In genomic region chr13:51023271-51023670, GRCm38 (mm10) we compare ENCODE assay signal across 13 mouse cellular contexts.
DNase-seq lines count a peak whose midpoint lies in the region; ATAC-seq and TF ChIP-seq lines count a peak whose summit lies in the region.
"Had no signal": no experiment of that assay in that cellular context is flagged by ENCODE, and none has a peak within 500 bp of the region (broad histone marks: within the 10 kb centered on the region; RNA-seq: fewer than 3 reads in every experiment).

No protein-coding gene starts in this region.

- H3K4me1 ChIP-seq in heart, embryonic 13.5 days: peaks cover 24% of the 10 kb centered on the region
- H3K4me1 ChIP-seq in midbrain, embryonic 10.5 days: peaks cover 6% of the 10 kb centered on the region
- H3K4me1 ChIP-seq in midbrain, postnatal 0 days (ENCODE audit: insufficient read depth, low read length): no peaks in the 10 kb centered on the region
- peaks cover 13% of the 10 kb centered on the region for H3K4me1 ChIP-seq in intestine, embryonic 16.5 days (ENCODE audit: control insufficient read depth, insufficient read depth, low read length)
- H3K4me1 ChIP-seq: liver, embryonic 15.5 days had no signal

- no peaks in the 10 kb centered on the region for H3K9me3 ChIP-seq in heart, embryonic 13.5 days
- no peaks in the 10 kb centered on the region for H3K9me3 ChIP-seq in midbrain, embryonic 10.5 days (replicated peaks)
- H3K9me3 ChIP-seq in midbrain, postnatal 0 days (ENCODE audit: low read length): no peaks in the 10 kb centered on the region
- no peaks in the 10 kb centered on the region for H3K9me3 ChIP-seq in intestine, embryonic 16.5 days (ENCODE audit: control insufficient read depth, low read length)
- H3K9me3 ChIP-seq: liver, embryonic 15.5 days had no signal

- intact Hi-C loops in heart, postnatal 10 days (cut with DNase I): no loop called here

- no peak for DNase-seq in heart, postnatal 10 days
- no peak for DNase-seq in midbrain, embryonic 10.5 days (ENCODE audit: low spot score)
- DNase-seq in midbrain, postnatal 0 days (ENCODE audit: low spot score): no peak
- no peak for DNase-seq in layer of hippocampus, adult 2 months (ENCODE audit: low spot score in 2 of 2)
- DNase-seq: kidney, postnatal 36 days; retina, postnatal 1 day; thymus, postnatal 36 days had no signal

- no peak overlapping the region for H3K9ac ChIP-seq in heart, embryonic 13.5 days
- H3K9ac ChIP-seq in midbrain, postnatal 0 days (replicated peaks; ENCODE audit: low read length, poor library complexity, severe bottlenecking): no peak overlapping the region
- no peak overlapping the region for H3K9ac ChIP-seq in intestine, embryonic 16.5 days (ENCODE audit: low read depth, low read length)
- H3K9ac ChIP-seq: liver, embryonic 15.5 days had no signal

- H3K27ac ChIP-seq in heart, embryonic 13.5 days (replicated peaks): peak overlapping the region; percentile 76
- H3K27ac ChIP-seq in midbrain, embryonic 10.5 days (replicated peaks): 0 out of 2 replicates have a peak overlapping the region, but pooled peaks have one; percentile 28
- H3K27ac ChIP-seq in midbrain, postnatal 0 days (ENCODE audit: low read depth, low read length): no peak overlapping the region
- H3K27ac ChIP-seq in intestine, embryonic 16.5 days (ENCODE audit: low read length): peak overlapping the region; percentile 59; the same call in 1 of the 2 replicates
- no peak overlapping the region for H3K27ac ChIP-seq in layer of hippocampus, adult 2 months
- H3K27ac ChIP-seq: liver, embryonic 15.5 days had no signal

- H3K4me3 ChIP-seq in heart, embryonic 13.5 days: no peak overlapping the region
- H3K4me3 ChIP-seq in midbrain, embryonic 10.5 days: no peak overlapping the region
- no peak overlapping the region for H3K4me3 ChIP-seq in midbrain, postnatal 0 days (ENCODE audit: low read depth, low read length)
- no peak overlapping the region for H3K4me3 ChIP-seq in intestine, embryonic 16.5 days (ENCODE audit: low read length)
- no peak overlapping the region for H3K4me3 ChIP-seq in layer of hippocampus, adult 2 months
- H3K4me3 ChIP-seq: liver, embryonic 15.5 days had no signal

- WGBS in heart, embryonic 13.5 days: 75% methylated on average over 11 of the region's 11 CpGs
- 92% methylated on average over 11 of the region's 11 CpGs for WGBS in midbrain, embryonic 10.5 days
- WGBS in midbrain, postnatal 0 days: 87% methylated on average over 11 of the region's 11 CpGs
- WGBS in intestine, embryonic 16.5 days: 70% methylated on average over 11 of the region's 11 CpGs

- no peak overlapping the region for H3K4me2 ChIP-seq in heart, embryonic 13.5 days
- no peak overlapping the region for H3K4me2 ChIP-seq in midbrain, postnatal 0 days (ENCODE audit: low read depth, low read length, poor library complexity, severe bottlenecking)
- no peak overlapping the region for H3K4me2 ChIP-seq in intestine, embryonic 16.5 days (ENCODE audit: low read depth, low read length)
- H3K4me2 ChIP-seq: liver, embryonic 15.5 days had no signal

- no peaks in the 10 kb centered on the region for H3K36me3 ChIP-seq in heart, embryonic 13.5 days
- H3K36me3 ChIP-seq in midbrain, embryonic 10.5 days: no peaks in the 10 kb centered on the region
- H3K36me3 ChIP-seq in midbrain, postnatal 0 days (ENCODE audit: insufficient read depth, low read length): no peaks in the 10 kb centered on the region
- no peaks in the 10 kb centered on the region for H3K36me3 ChIP-seq in intestine, embryonic 16.5 days (ENCODE audit: control insufficient read depth, insufficient read depth, low read length)
- H3K36me3 ChIP-seq: liver, embryonic 15.5 days had no signal

- ATAC-seq in heart, embryonic 13.5 days (ENCODE audit: extremely low read depth, insufficient number of reproducible peaks, low FRiP score, low TSS enrichment): no peak
- ATAC-seq in midbrain, postnatal 0 days (ENCODE audit: low FRiP score): no peak
- ATAC-seq in intestine, embryonic 16.5 days: no peak
- no peak for ATAC-seq in CD4-positive, CD25-positive, alpha-beta regulatory T cell, adult 4 months
- no peak for ATAC-seq in erythroblast, adult 5-6 weeks (replicated peaks; ENCODE audit: low FRiP score, poor library complexity, severe bottlenecking)
- ATAC-seq: hindbrain, embryonic 16.5 days had no signal

- no peak for TF ChIP-seq CTCF in midbrain, postnatal 0 days (IDR thresholded peaks at IDR 0.05)
- no peak for TF ChIP-seq CTCF in layer of hippocampus, adult 2 months (conservative IDR thresholded peaks at IDR 0.05)

- no peaks in the 10 kb centered on the region for H3K27me3 ChIP-seq in heart, embryonic 13.5 days (replicated peaks)
- no peaks in the 10 kb centered on the region for H3K27me3 ChIP-seq in midbrain, embryonic 10.5 days (ENCODE audit: low read depth, poor library complexity, severe bottlenecking)
- H3K27me3 ChIP-seq in midbrain, postnatal 0 days (ENCODE audit: insufficient read depth, low read length): no peaks in the 10 kb centered on the region
- no peaks in the 10 kb centered on the region for H3K27me3 ChIP-seq in intestine, embryonic 16.5 days (replicated peaks; ENCODE audit: control insufficient read depth, insufficient read depth, low read length)
- H3K27me3 ChIP-seq: liver, embryonic 15.5 days had no signal

Comparison
In these comparisons a context has a peak if more than half of its experiments do, and no peak if none do; other contexts are left out.
1. H3K27ac ChIP-seq: peak in heart, embryonic 13.5 days (single experiment), midbrain, embryonic 10.5 days (single experiment) and intestine, embryonic 16.5 days (single experiment); none in midbrain, postnatal 0 days (single experiment) and layer of hippocampus, adult 2 months (single experiment).